Mouse (Mus musculus) heart, adult 2 months (tissue): ENCODE results near the gene Ttc37.

Experiments used
- CTCF ChIP-seq: fragments of 200-600 bp; IDR thresholded peaks from 2 replicates; pipeline ENCODE4 v1.8.1; 2022; ENCODE audit warnings: antibody characterized with exemption, mild to moderate bottlenecking, moderate library complexity
- POLR2A ChIP-seq: fragments of 200-500 bp; IDR thresholded peaks from 2 replicates; pipeline ENCODE4 v1.6.1; 2011; ENCODE audit warnings: mild to moderate bottlenecking, low read depth, low read length, control low read depth; ENCODE audit not compliant: insufficient read depth

GRCm38 (mm10) chr13:76059591-76059990 lies 38.9 kb upstream of the Ttc37 start:
- no peak for TF ChIP-seq CTCF
- no peak for TF ChIP-seq POLR2A
